Mouse (Mus musculus): ENCODE results near the gene Olfr1061.
"Not testable (repeated sequence)": the region's sequence is repeated elsewhere in the genome, so short reads cannot be mapped to it uniquely, and the experiment has no call there.

- TF ChIP-seq BHLHE40 (IDR thresholded peaks at IDR 0.05; ENCODE audit: borderline replicate concordance, low read depth, low read length); POLR2A (IDR thresholded peaks at IDR 0.05; ENCODE audit: control insufficient read depth in 1 of 2, insufficient read depth in 1 of 2, low read depth in 1 of 2, low read length in 2 of 2, poor library complexity in 1 of 2); TCF12 (IDR thresholded peaks at IDR 0.05; ENCODE audit: low read depth, low read length); MYC (IDR thresholded peaks at IDR 0.05; ENCODE audit: low read depth, low read length); POLR2AphosphoS2 (IDR thresholded peaks at IDR 0.05; ENCODE audit: low read length): not testable (repeated sequence)
Observed at GRCm38 (mm10) chr2:86450491-86450890, 36.6 kb upstream of the Olfr1061 start, which contains the start of gene Olfr1065.
